Mouse (Mus musculus) G1E (cell line): ENCODE data around the gene Pnp. TPM values are rescaled to one million over a fixed set of nuclear protein-coding genes. Genes with fewer than 3 reads are reported as not detected.
"Not testable (repeated sequence)": the region's sequence is repeated elsewhere in the genome, so short reads cannot be mapped to it uniquely, and the experiment has no call there.

Source experiments
- ATAC-seq: 2 replicates; pipeline ENCODE4 v1.8.0; 2016; ENCODE audit warnings: mild to moderate bottlenecking; ENCODE audit not compliant: insufficient number of reproducible peaks, poor library complexity, low FRiP score, severe bottlenecking; ENCODE audit errors: extremely low read depth
- DNase-seq: peaks from one replicate; pipeline ENCODE4 v3.0.0; 2012; ENCODE audit warnings: low spot score
- H3K27me3 ChIP-seq: 2 replicates; pipeline ENCODE4 v1.6.1; 2012; ENCODE audit warnings: mild to moderate bottlenecking, low read length, inconsistent platforms; ENCODE audit not compliant: insufficient read depth
- H3K36me3 ChIP-seq: replicated peaks from 2 replicates; pipeline ENCODE3; 2012; ENCODE audit warnings: mild to moderate bottlenecking, inconsistent platforms
- H3K4me1 ChIP-seq: 2 replicates; pipeline ENCODE4 v1.6.1; 2012; ENCODE audit warnings: low read depth, low read length, inconsistent platforms, mixed read lengths; ENCODE audit not compliant: insufficient read depth
- H3K4me3 ChIP-seq: 2 replicates; pipeline ENCODE4 v1.5.1; 2012; ENCODE audit warnings: low read depth, mild to moderate bottlenecking, inconsistent platforms, low read length, moderate library complexity, mixed read lengths
- H3K9me3 ChIP-seq: replicated peaks from 2 replicates; pipeline ENCODE4 v1.6.1; 2012; ENCODE audit warnings: inconsistent platforms
- CTCF ChIP-seq: IDR thresholded peaks from 2 replicates; pipeline ENCODE4 v1.5.1; 2012; ENCODE audit warnings: low read depth, low read length, inconsistent platforms, mixed read lengths
- GATA1 ChIP-seq: IDR thresholded peaks from 2 replicates; pipeline ENCODE4 v1.6.1; 2012; ENCODE audit warnings: borderline replicate concordance, low read length, inconsistent platforms, mixed read lengths
- GATA2 ChIP-seq: IDR thresholded peaks from 2 replicates; pipeline ENCODE4 v1.6.1; 2012; ENCODE audit warnings: low read depth, low read length, inconsistent platforms, borderline replicate concordance
- POLR2AphosphoS5 ChIP-seq: IDR thresholded peaks from 2 replicates; pipeline ENCODE4 v1.6.1; 2012; ENCODE audit warnings: low read depth, low read length, inconsistent platforms; ENCODE audit not compliant: insufficient replicate concordance
- TAL1 ChIP-seq: conservative IDR thresholded peaks from 2 replicates; pipeline ENCODE4 v1.6.1; 2012; ENCODE audit warnings: low read depth, low read length, inconsistent platforms, mixed read lengths
- polyA plus RNA-seq: library from polyadenylated mRNA; stranded (reverse); fragments of >175 nt; gene quantifications from 2 replicates; pipeline ENCODE4 v1.2.3, GENCODE M21; 2012
- total RNA-seq, 2 experiments: library from RNA; stranded (forward) in 1 of 2; stranded (reverse) in 1 of 2; fragments of 200-1000 nt in 1 of 2; fragments of >200 nt in 1 of 2; fragmentation: Nextera tagmentation in 1 of 2; gene quantifications; 2 replicates each; pipeline ENCODE4 v1.2.3; 2014 to 2017

Pnp gene
- total and polyA plus RNA-seq, 3 experiments, result 1.5 to 110 (median 88.4) TPM

DNA sequence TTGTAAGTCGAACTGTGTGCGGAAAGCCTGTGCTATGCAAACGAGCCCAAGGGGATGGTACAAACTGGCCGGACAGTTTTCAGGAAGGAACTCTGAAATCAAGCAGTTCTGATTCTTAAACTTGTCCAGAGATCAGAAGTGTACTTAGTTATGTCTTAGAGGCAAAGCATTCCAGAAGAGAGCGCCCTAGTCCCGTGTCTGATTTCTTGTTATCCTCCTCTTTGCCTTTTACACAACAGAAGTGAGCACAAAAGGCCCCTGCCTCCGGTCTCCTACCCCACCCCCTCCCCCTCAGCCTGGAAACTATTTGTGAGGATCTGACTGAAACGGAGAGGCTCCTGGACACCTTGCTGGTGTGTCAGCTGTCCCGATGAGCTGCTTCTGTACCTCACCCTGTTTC is 45.8 kb downstream of the Pnp start:
- no peaks in the 10 kb centered on the region for H3K9me3 ChIP-seq
- no peak overlapping the region for H3K4me3 ChIP-seq
- TF ChIP-seq GATA1 (no peak), TAL1 (no peak), CTCF (no peak), GATA2 (no peak), POLR2AphosphoS5 (no peak)
- H3K36me3 ChIP-seq, result no peaks in the 10 kb centered on the region
- 0 out of 2 replicates have a peak, but pooled peaks cover 2% of the 10 kb centered on the region for H3K27me3 ChIP-seq
- H3K4me1 ChIP-seq, result peaks cover 8% of the 10 kb centered on the region
- DNase-seq, result no peak
- no peak for ATAC-seq

DNA sequence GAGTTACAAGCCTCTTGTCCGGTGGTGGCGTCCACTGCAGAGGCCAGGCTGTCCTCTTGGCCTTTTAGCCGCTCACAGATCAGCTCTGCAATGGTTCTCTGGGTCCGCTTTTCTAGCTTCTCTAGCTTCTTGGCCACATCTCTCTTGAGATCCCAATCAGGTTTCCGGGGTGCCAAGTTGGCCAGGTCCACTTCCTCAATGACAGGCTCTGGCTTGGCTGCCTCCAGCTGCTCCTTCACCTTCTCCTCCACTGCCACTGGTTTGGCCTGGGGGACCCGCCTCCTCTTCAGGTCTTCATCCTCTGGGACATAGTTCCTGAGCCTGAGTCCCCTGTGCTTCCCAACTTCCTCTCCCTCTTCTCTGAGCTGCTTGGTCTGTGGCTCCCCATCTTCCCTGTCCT is 47.6 kb downstream of the Pnp start:
- H3K9me3 ChIP-seq, H3K4me3 ChIP-seq, H3K36me3 ChIP-seq, H3K27me3 ChIP-seq, ATAC-seq, DNase-seq: not testable (repeated sequence)
- peaks cover 12% of the 10 kb centered on the region for H3K4me1 ChIP-seq

DNA sequence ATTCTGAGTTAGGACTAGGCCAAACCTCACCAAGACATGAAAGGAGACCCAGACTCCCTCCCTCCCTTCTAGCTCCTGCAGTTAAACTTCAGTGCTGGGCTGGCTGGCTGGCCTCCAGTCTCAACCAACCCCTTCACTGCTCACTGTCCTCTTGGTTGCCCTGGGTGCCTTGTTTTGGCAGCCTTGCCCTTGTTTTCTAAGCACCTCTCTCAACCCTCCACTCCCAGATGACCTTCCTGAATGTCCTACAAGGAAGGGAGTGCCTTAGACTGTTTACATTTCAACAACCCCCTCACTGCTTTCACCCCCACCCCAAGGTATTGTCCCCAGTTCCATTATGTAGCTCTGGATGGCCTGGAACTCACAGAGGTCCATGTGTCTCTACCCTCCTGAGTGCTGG is 48.7 kb downstream of the Pnp start:
- no peak for DNase-seq
- TF ChIP-seq TAL1, result no peak
- no peak for TF ChIP-seq POLR2AphosphoS5
- no peak for TF ChIP-seq CTCF
- TF ChIP-seq GATA1, result no peak
- no peak for TF ChIP-seq GATA2
- 0 out of 2 replicates have a peak, but pooled peaks cover 2% of the 10 kb centered on the region for H3K27me3 ChIP-seq
- no peaks in the 10 kb centered on the region for H3K36me3 ChIP-seq
- H3K4me3 ChIP-seq, result no peak overlapping the region
- no peak for ATAC-seq
- peaks cover 12% of the 10 kb centered on the region for H3K4me1 ChIP-seq
- no peaks in the 10 kb centered on the region; the same call in 1 of the 2 replicates for H3K9me3 ChIP-seq

DNA sequence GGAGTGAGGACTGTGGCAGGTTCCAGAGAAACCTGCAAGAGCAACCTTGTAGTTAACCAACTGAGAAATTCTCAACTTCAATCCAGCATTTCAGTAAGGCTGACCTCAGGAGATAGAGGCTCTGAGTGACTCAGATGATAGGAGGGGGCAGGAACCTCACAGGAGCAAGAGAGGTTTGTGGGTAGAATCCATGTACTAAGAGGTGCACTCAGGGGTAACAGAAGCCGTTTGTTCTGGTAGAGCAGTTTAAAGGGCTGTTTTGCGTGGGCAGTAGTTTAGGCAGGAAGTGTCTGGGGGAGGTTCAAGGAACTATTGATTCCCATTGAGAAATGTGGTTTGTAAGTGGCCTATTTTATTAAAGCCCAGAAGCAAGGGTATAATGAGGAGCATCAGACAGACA is 50.3 kb downstream of the Pnp start:
- H3K4me3 ChIP-seq, result no peak overlapping the region
- no peak for DNase-seq
- peak; percentile 82 for ATAC-seq

DNA sequence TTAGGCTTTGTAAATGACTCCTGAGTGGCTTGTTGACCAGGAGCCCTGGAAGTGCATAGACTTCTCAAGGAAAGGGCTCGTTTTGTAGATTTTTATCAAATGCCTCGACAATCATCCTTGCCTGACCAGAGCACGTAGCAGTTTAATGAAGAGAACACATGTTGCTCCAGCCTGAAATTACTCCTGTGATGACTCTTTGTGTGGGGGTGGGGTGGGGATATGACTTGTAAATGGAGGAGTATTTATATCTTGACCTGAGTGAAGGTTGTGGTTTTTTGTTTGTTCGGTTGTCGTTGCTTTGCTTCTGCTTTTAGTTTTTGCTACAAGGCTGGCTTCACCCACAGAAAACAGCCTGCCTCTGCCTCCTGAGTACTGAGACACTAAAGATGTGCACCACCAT is 51.0 kb downstream of the Pnp start:
- no peak for ATAC-seq
- peaks cover 13% of the 10 kb centered on the region; the same call in 1 of the 2 replicates for H3K27me3 ChIP-seq
- no peak for DNase-seq

More for the DNA sequence above, 50.3 kb downstream of the Pnp start:
- Histone ChIP-seq H3K27me3 (peaks cover 9% of the 10 kb centered on the region; the same call in 1 of the 2 replicates), H3K4me1 (peaks cover 12% of the 10 kb centered on the region), H3K36me3 (no peaks in the 10 kb centered on the region), H3K9me3 (no peaks in the 10 kb centered on the region; the same call in 1 of the 2 replicates)
- no peak for TF ChIP-seq CTCF
- TF ChIP-seq GATA1, result no peak
- no peak for TF ChIP-seq GATA2
- no peak for TF ChIP-seq TAL1
- no peak for TF ChIP-seq POLR2AphosphoS5

DNA sequence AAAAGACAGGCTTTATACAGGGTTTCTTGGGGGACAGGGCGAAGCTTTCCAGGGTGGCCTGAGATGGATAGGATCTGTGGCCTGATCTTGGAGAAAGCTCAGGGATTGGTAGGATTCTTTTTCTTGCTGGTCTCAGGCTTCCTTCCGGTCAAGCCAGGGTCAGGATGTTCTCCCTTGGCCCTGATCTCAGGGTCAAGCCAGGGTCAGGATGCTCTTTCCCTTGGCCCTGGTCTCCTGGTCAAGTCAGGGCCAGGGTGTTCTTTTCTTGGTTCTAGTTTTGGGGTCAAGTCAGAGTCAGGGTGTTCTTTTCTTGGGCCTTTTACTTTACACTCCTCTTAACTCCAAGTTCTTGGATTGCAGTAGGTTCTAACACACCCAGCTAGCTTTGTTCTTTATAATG is 56.8 kb downstream of the Pnp start:
- TF ChIP-seq GATA2 (no peak), POLR2AphosphoS5 (no peak), TAL1 (no peak), GATA1 (no peak), CTCF (no peak)
- no peak for ATAC-seq

More for the DNA sequence above, 51.0 kb downstream of the Pnp start:
- H3K9me3 ChIP-seq, result no peaks in the 10 kb centered on the region; the same call in 1 of the 2 replicates
- H3K4me1 ChIP-seq, result peaks cover 12% of the 10 kb centered on the region
- TF ChIP-seq CTCF (no peak), TAL1 (no peak), GATA1 (no peak), POLR2AphosphoS5 (no peak), GATA2 (no peak)
- H3K36me3 ChIP-seq, result no peaks in the 10 kb centered on the region
- H3K4me3 ChIP-seq, result no peak overlapping the region; the same call in 1 of the 2 replicates

DNA sequence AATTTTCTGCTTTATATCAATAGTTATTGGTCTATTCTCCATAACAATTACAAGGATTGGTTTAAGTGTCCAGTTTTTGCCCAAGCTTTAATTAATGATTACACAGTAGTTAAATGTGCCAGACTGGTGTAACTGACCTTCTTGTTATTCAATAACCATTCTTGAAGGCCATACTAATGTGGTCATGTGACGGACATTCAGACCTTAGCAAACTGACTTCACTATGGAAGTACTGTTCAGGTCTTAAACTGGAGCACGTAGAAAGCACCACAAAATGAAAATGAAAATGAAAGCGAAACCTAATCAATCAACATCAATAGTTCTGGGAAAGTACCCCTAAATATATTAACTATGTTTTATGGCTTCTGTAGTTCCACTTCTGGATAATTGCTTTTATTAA is 60.2 kb downstream of the Pnp start:
- H3K4me1 ChIP-seq, result peaks cover 7% of the 10 kb centered on the region
- H3K27me3 ChIP-seq, result peaks cover 14% of the 10 kb centered on the region
- H3K4me3 ChIP-seq, result no peak overlapping the region; the same call in 1 of the 2 replicates
- ATAC-seq (peak; percentile 34; the same call in 1 of the 2 replicates), DNase-seq (no peak)
- TF ChIP-seq GATA1 (no peak), POLR2AphosphoS5 (no peak), CTCF (no peak), GATA2 (no peak), TAL1 (no peak)
- no peaks in the 10 kb centered on the region for H3K36me3 ChIP-seq
- no peaks in the 10 kb centered on the region for H3K9me3 ChIP-seq

More for the DNA sequence above, 56.8 kb downstream of the Pnp start:
- H3K4me3 ChIP-seq, result no peak overlapping the region
- no peaks in the 10 kb centered on the region for H3K36me3 ChIP-seq
- peaks cover 20% of the 10 kb centered on the region for H3K27me3 ChIP-seq
- DNase-seq, result no peak
- peaks cover 7% of the 10 kb centered on the region for H3K4me1 ChIP-seq
- H3K9me3 ChIP-seq, result no peaks in the 10 kb centered on the region; the same call in 1 of the 2 replicates
